Mouse (Mus musculus) skeletal muscle tissue, postnatal 0 days (tissue): ENCODE results near the gene Defb26. TPM values are rescaled to one million over a fixed set of nuclear protein-coding genes. Genes with fewer than 3 reads are reported as not detected.

Experiments used
- polyA plus RNA-seq: library from polyadenylated mRNA; unstranded; fragments of >200 nt; fragmentation: Nextera tagmentation; extraction: Ambion mirVana; gene quantifications from 2 replicates; pipeline ENCODE4 v1.2.1, GENCODE M21; 2015

The Defb26 gene
- polyA plus RNA-seq: not detected in 2 replicates

GRCm38 (mm10) chr2:152511592-152511991, at the start of gene Defb26:
TSS of gene Defb26 (minus strand) at chr2:152511692.

GRCm38 (mm10) chr2:152539944-152540710, 28.6 kb upstream of the Defb26 start, which contains the start of gene Defb29:
TSS of gene Defb29 (minus strand) at chr2:152540098.

GRCm38 (mm10) chr2:152517981-152518380, 6.5 kb upstream of the Defb26 start, which contains the start of gene Defb28:
TSS of gene Defb28 (plus strand) at chr2:152518255.

GRCm38 (mm10) chr2:152490038-152490437, 21.5 kb downstream of the Defb26 start, which contains the start of gene Defb22:
TSS of gene Defb22 (minus strand) at chr2:152490138.

GRCm38 (mm10) chr2:152476763-152477162, 34.7 kb downstream of the Defb26 start, which contains the start of gene Defb20:
TSS of gene Defb20 (plus strand) at chr2:152477063.

GRCm38 (mm10) chr2:152464570-152465150, 46.8 kb downstream of the Defb26 start, which contains the start of gene Defb23:
TSS of gene Defb23 (minus strand) at chr2:152464620.

Other genes with a start within 250 kb of the Defb26 start
- gene Tbc1d20, start 217.9 kb downstream of the Defb26 start, polyA plus RNA-seq: 24.3 and 28.0 TPM in 2 replicates
- gene Rbck1, start 179.0 kb downstream of the Defb26 start, polyA plus RNA-seq: 40.7 and 46.3 TPM in 2 replicates
- gene Trib3, start 167.7 kb downstream of the Defb26 start, polyA plus RNA-seq: 0.74 and 2.0 TPM in 2 replicates
- 0.13 TPM in 1 of 2 replicates, not detected in the other for gene Nrsn2, start 135.1 kb downstream of the Defb26 start, polyA plus RNA-seq
- gene Sox12, start 113.6 kb downstream of the Defb26 start, polyA plus RNA-seq: 2.7 and 2.8 TPM in 2 replicates
- gene Zcchc3, start 96.7 kb downstream of the Defb26 start, polyA plus RNA-seq: 15.2 and 16.1 TPM in 2 replicates
- 0.12 and 0.28 TPM in 2 replicates for gene 6820408C15Rik, start 96.1 kb downstream of the Defb26 start, polyA plus RNA-seq
- not detected in 2 replicates for gene Defb23, start 47.1 kb downstream of the Defb26 start, polyA plus RNA-seq
- gene Defb20, start 34.6 kb downstream of the Defb26 start, polyA plus RNA-seq: not detected in 2 replicates
- gene Defb22, start 21.6 kb downstream of the Defb26 start, polyA plus RNA-seq: not detected in 2 replicates
- gene Defb28, start 6.6 kb upstream of the Defb26 start, polyA plus RNA-seq: not detected in 2 replicates
- not detected in 2 replicates for gene Defb29, start 28.4 kb upstream of the Defb26 start, polyA plus RNA-seq
- gene Gm17416, start 57.6 kb upstream of the Defb26 start, polyA plus RNA-seq: not detected in 2 replicates
- not detected in 2 replicates for gene Defb21, start 61.1 kb upstream of the Defb26 start, polyA plus RNA-seq
- gene Defb19, start 68.6 kb upstream of the Defb26 start, polyA plus RNA-seq: not detected in 2 replicates
- gene Defb45, start 87.7 kb upstream of the Defb26 start, polyA plus RNA-seq: not detected in 2 replicates
- gene Defb36, start 92.6 kb upstream of the Defb26 start, polyA plus RNA-seq: not detected in 2 replicates
- gene Defb25, start 111.4 kb upstream of the Defb26 start, polyA plus RNA-seq: 2.4 and 2.9 TPM in 2 replicates
- 9.6 and 9.7 TPM in 2 replicates for gene Rem1, start 115.3 kb upstream of the Defb26 start, polyA plus RNA-seq
- gene H13, start 157.8 kb upstream of the Defb26 start, polyA plus RNA-seq: 74.3 and 87.0 TPM in 2 replicates
- gene Mcts2, start 175.3 kb upstream of the Defb26 start, polyA plus RNA-seq: 16.1 and 19.8 TPM in 2 replicates
- 32.7 and 47.4 TPM in 2 replicates for gene Id1, start 224.6 kb upstream of the Defb26 start, polyA plus RNA-seq
- gene Cox4i2, start 242.5 kb upstream of the Defb26 start, polyA plus RNA-seq: 7.7 and 7.9 TPM in 2 replicates